Comparison of ENCODE assay signal across 21 mouse cellular contexts in genomic region chr15:79510425-79510824, GRCm38 (mm10). TPM values are rescaled to one million over a fixed set of nuclear protein-coding genes. Genes with fewer than 3 reads are reported as not detected.
A peak's percentile ranks its signal among the peaks of the same experiment; 100 is the strongest.
DNase-seq lines count a peak whose midpoint lies in the region; ATAC-seq and TF ChIP-seq lines count a peak whose summit lies in the region.
"Had no signal": no experiment of that assay in that cellular context is flagged by ENCODE, and none has a peak within 500 bp of the region (broad histone marks: within the 10 kb centered on the region; RNA-seq: fewer than 3 reads in every experiment).

No protein-coding gene starts in this region.

- H3K9ac ChIP-seq in heart, embryonic 11.5 days (ENCODE audit: low read depth, low read length), result no peak overlapping the region
- H3K9ac ChIP-seq: embryonic facial prominence, embryonic 12.5 days had no signal

- no peak for ATAC-seq in heart, embryonic 11.5 days (replicated peaks; ENCODE audit: insufficient number of reproducible peaks, low FRiP score, low TSS enrichment)

- H3K27me3 ChIP-seq in heart, embryonic 11.5 days (ENCODE audit: control insufficient read depth, insufficient read depth, low read length), result peaks cover 83% of the 10 kb centered on the region
- no peaks in the 10 kb centered on the region for H3K27me3 ChIP-seq in testis, adult 2 months (ENCODE audit: control insufficient read depth, insufficient read depth, low read length)

- no peak for TF ChIP-seq CTCF in layer of hippocampus, adult 2 months (conservative IDR thresholded peaks at IDR 0.05)
- no peak for TF ChIP-seq CTCF in testis, adult 2 months (IDR thresholded peaks at IDR 0.05; ENCODE audit: control insufficient read depth, insufficient read depth, insufficient replicate concordance, low read depth, low read length)

- no peaks in the 10 kb centered on the region for H3K9me3 ChIP-seq in heart, embryonic 11.5 days (replicated peaks; ENCODE audit: control insufficient read depth, low read length)
- H3K9me3 ChIP-seq: embryonic facial prominence, embryonic 12.5 days had no signal

- H3K27ac ChIP-seq in heart, embryonic 11.5 days (ENCODE audit: low read depth, low read length), result no peak overlapping the region
- H3K27ac ChIP-seq in layer of hippocampus, adult 2 months, result peak overlapping the region; percentile 88
- H3K27ac ChIP-seq in testis, adult 2 months (ENCODE audit: control insufficient read depth, insufficient read depth, low read depth, low read length), result no peak overlapping the region
- H3K27ac ChIP-seq: embryonic facial prominence, embryonic 12.5 days; hindbrain, postnatal 0 days had no signal

- peaks cover 19% of the 10 kb centered on the region for H3K4me1 ChIP-seq in heart, embryonic 11.5 days (ENCODE audit: control insufficient read depth, insufficient read depth, low read length)
- H3K4me1 ChIP-seq in testis, adult 2 months (ENCODE audit: control insufficient read depth, insufficient read depth, low read length), result peaks cover 13% of the 10 kb centered on the region

- WGBS in heart, embryonic 11.5 days (ENCODE audit: insufficient replicate concordance), result 72% methylated on average over 7 of the region's 7 CpGs

- DNase-seq in heart, postnatal 14 days, result no peak
- DNase-seq in layer of hippocampus, adult 2 months (ENCODE audit: low spot score in 2 of 2), result no peak
- DNase-seq in layer of hippocampus, adult 8-10 months (ENCODE audit: low spot score in 2 of 2), result no peak
- DNase-seq in testis, postnatal 10 days (ENCODE audit: low spot score), result no peak
- no peak for DNase-seq in right cerebral cortex, adult 18-20 months
- DNase-seq: adrenal gland, postnatal 10 days; cerebellum, adult 11 months; cerebellum, adult 8-10 months; cerebellum, postnatal 14 days; gastrocnemius, postnatal 14 days; heart, postnatal 36 days had no signal

- intact Hi-C loops in heart, postnatal 14 days (cut with DNase I), result loop anchor here (5.0 kb wide), 1 partner anchor 37 kb away; the partner anchor contains the start of gene Ddx17

- TF ChIP-seq POLR2A in testis, adult 2 months (IDR thresholded peaks at IDR 0.05; ENCODE audit: control insufficient read depth, low read depth, low read length), result no peak

- H3K36me3 ChIP-seq in heart, embryonic 11.5 days (ENCODE audit: control insufficient read depth, insufficient read depth, low read length), result no peaks in the 10 kb centered on the region
- H3K36me3 ChIP-seq in testis, adult 2 months (ENCODE audit: control insufficient read depth, insufficient read depth, low read length), result no peaks in the 10 kb centered on the region
- H3K36me3 ChIP-seq: embryonic facial prominence, embryonic 12.5 days had no signal

- H3K4me3 ChIP-seq in heart, embryonic 11.5 days (ENCODE audit: low read depth, low read length), result no peak overlapping the region
- peak overlapping the region; percentile 55 for H3K4me3 ChIP-seq in layer of hippocampus, adult 2 months
- H3K4me3 ChIP-seq in testis, adult 2 months (ENCODE audit: control insufficient read depth, low read depth, low read length), result peak overlapping the region; percentile 60

- H3K4me2 ChIP-seq in heart, embryonic 11.5 days, result peak overlapping the region; percentile 16

RNA-seq across cellular contexts. Expression of gene Kcnj4, which starts 5.4 kb away (rescaled TPM):
- 0.20 TPM in 1 of 2 replicates, not detected in the other for polyA plus RNA-seq in heart, embryonic 11.5 days (2014; fragmentation: Nextera tagmentation; extraction: Ambion mirVana)
- under 1 TPM; 0.10 to 0.33 TPM for total RNA-seq in heart, postnatal 14 days (2021)
- total RNA-seq in layer of hippocampus, adult 2 months (2021), result 10 to 100 TPM; 85.5 to 88.6 TPM
- 10 to 100 TPM; 81.3 to 98.0 (median 88.7) TPM for total RNA-seq in layer of hippocampus, adult 8-10 months (2022)
- polyA plus RNA-seq in testis, adult 2 months (2012; rRNA removed), result 0.58 and 0.78 TPM in 2 replicates
- total RNA-seq: common myeloid progenitor, adult 5-6 weeks; gastrocnemius, adult 18-20 months; MEL had no signal
- polyA plus RNA-seq: embryonic facial prominence, embryonic 12.5 days; forebrain, embryonic 11.5 days; gonadal fat pad, adult 2 months; hindbrain, embryonic 11.5 days; hindbrain, postnatal 0 days had no signal

RNA-seq across cellular contexts. Expression of gene Kdelr3, which starts 5.8 kb away (rescaled TPM):
- polyA plus RNA-seq in heart, embryonic 11.5 days (2014; fragmentation: Nextera tagmentation; extraction: Ambion mirVana), result 33.4 and 33.5 TPM in 2 replicates
- total RNA-seq in heart, postnatal 14 days (2021), result 10 to 100 TPM; 13.0 to 13.5 TPM
- under 1 TPM in 1 of 2 experiments, not detected in 1; 0.51 TPM for total RNA-seq in layer of hippocampus, adult 2 months (2021)
- under 1 TPM in 3 of 4 experiments, not detected in 1; 0.23 to 0.45 (median 0.32) TPM for total RNA-seq in layer of hippocampus, adult 8-10 months (2022)
- 2.3 and 3.6 TPM in 2 replicates for polyA plus RNA-seq in testis, adult 2 months (2012; rRNA removed)
- total RNA-seq: common myeloid progenitor, adult 5-6 weeks had no signal

RNA-seq across cellular contexts. Expression of gene Ddx17, which starts 36.1 kb away (rescaled TPM):
- 50.6 and 60.1 TPM in 2 replicates for polyA plus RNA-seq in heart, embryonic 11.5 days (2014; fragmentation: Nextera tagmentation; extraction: Ambion mirVana)
- 100 to 1,000 TPM; 156 to 161 TPM for total RNA-seq in heart, postnatal 14 days (2021)
- 100 to 1,000 TPM; 322 to 329 TPM for total RNA-seq in layer of hippocampus, adult 2 months (2021)
- 100 to 1,000 TPM; 307 to 352 (median 330) TPM for total RNA-seq in layer of hippocampus, adult 8-10 months (2022)
- polyA plus RNA-seq in testis, adult 2 months (2012; rRNA removed), result 159 and 193 TPM in 2 replicates

RNA-seq across cellular contexts. Expression of gene Csnk1e, which starts 55.1 kb away (rescaled TPM):
- polyA plus RNA-seq in heart, embryonic 11.5 days (2014; fragmentation: Nextera tagmentation; extraction: Ambion mirVana), result 73.2 and 91.0 TPM in 2 replicates
- total RNA-seq in heart, postnatal 14 days (2021), result 10 to 100 TPM; 62.3 to 67.3 TPM
- total RNA-seq in layer of hippocampus, adult 2 months (2021), result 100 to 1,000 TPM; 104 to 108 TPM
- 100 to 1,000 TPM; 112 to 137 (median 123) TPM for total RNA-seq in layer of hippocampus, adult 8-10 months (2022)
- 5.5 and 6.7 TPM in 2 replicates for polyA plus RNA-seq in testis, adult 2 months (2012; rRNA removed)

Comparison
In these comparisons a context has a peak if more than half of its experiments do, and no peak if none do; other contexts are left out.
1. RNA of gene Kcnj4, which starts 5.4 kb away (total RNA-seq): 81.3 to 98.0 TPM in layer of hippocampus, adult 8-10 months and 85.5 to 88.6 TPM in layer of hippocampus, adult 2 months; 0.10 to 0.33 TPM in heart, postnatal 14 days; every median in the first group is over 10 times any median in the second.
2. RNA of gene Kdelr3, which starts 5.8 kb away (total RNA-seq): 13.0 to 13.5 TPM in heart, postnatal 14 days; 0.51 TPM in layer of hippocampus, adult 2 months and 0.23 to 0.45 TPM in layer of hippocampus, adult 8-10 months; every median in the first group is over 4 times any median in the second.